ENCODE assay signal across 8 mouse cellular contexts in the genomic region with DNA sequence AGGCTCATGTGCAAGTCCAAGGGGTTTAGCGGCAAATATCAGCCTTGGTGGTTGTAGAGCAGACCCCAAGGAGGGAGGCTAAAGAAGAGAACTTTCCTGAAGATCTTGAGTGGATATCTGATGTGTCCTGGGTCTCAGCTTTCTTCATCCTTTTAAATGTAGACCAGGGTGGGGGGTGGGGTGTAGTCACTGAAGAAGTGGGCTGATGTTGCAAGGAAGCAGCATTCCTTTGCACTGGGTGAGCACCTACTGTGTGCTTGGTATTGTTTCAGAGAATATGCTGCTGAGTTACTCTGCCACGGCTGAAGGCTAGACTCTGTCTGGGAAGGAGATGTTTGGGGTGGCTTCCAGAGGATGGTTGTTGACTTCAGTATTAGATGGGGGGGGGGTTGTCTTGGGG. TPM values are rescaled to one million over a fixed set of nuclear protein-coding genes. Genes with fewer than 3 reads are reported as not detected.
DNase-seq lines count a peak whose midpoint lies in the region; ATAC-seq and TF ChIP-seq lines count a peak whose summit lies in the region.

No protein-coding gene starts in this region.

- H3K9ac ChIP-seq in kidney, postnatal 0 days (ENCODE audit: low read depth, low read length), result peak overlapping the region; percentile 65
- no peak overlapping the region for H3K9ac ChIP-seq in hindbrain, postnatal 0 days (replicated peaks; ENCODE audit: low read length)

- H3K79me2 ChIP-seq in myocyte (ENCODE audit: control insufficient read depth, insufficient read depth), result peaks cover 5% of the 10 kb centered on the region

- no peaks in the 10 kb centered on the region for H3K9me3 ChIP-seq in kidney, postnatal 0 days (replicated peaks; ENCODE audit: low read length)
- no peaks in the 10 kb centered on the region for H3K9me3 ChIP-seq in embryonic facial prominence, embryonic 10.5 days
- H3K9me3 ChIP-seq in hindbrain, postnatal 0 days (ENCODE audit: low read length), result no peaks in the 10 kb centered on the region

- no peaks in the 10 kb centered on the region for H3K27me3 ChIP-seq in kidney, postnatal 0 days (ENCODE audit: insufficient read depth, low read length)
- no peaks in the 10 kb centered on the region for H3K27me3 ChIP-seq in embryonic facial prominence, embryonic 10.5 days (replicated peaks; ENCODE audit: low read depth, poor library complexity, severe bottlenecking)
- no peaks in the 10 kb centered on the region for H3K27me3 ChIP-seq in hindbrain, postnatal 0 days (ENCODE audit: insufficient read depth, low read length)
- H3K27me3 ChIP-seq in myocyte (ENCODE audit: control insufficient read depth, insufficient read depth, insufficient read length), result no peaks in the 10 kb centered on the region

- ATAC-seq in kidney, postnatal 0 days (replicated peaks; ENCODE audit: low FRiP score, low read depth), result no peak
- no peak for ATAC-seq in hindbrain, postnatal 0 days

- H3K27ac ChIP-seq in kidney, postnatal 0 days, result peak overlapping the region; percentile 77
- H3K27ac ChIP-seq in embryonic facial prominence, embryonic 10.5 days (replicated peaks), result peak overlapping the region; percentile 87
- H3K27ac ChIP-seq in hindbrain, postnatal 0 days, result no peak overlapping the region

- TF ChIP-seq POLR2A in myocyte (IDR thresholded peaks at IDR 0.05; ENCODE audit: insufficient read length, low read depth), result no peak

- H3K4me1 ChIP-seq in kidney, postnatal 0 days (replicated peaks; ENCODE audit: insufficient read depth, low read length), result peaks cover 30% of the 10 kb centered on the region
- H3K4me1 ChIP-seq in embryonic facial prominence, embryonic 10.5 days, result peaks cover 40% of the 10 kb centered on the region
- peaks cover 12% of the 10 kb centered on the region for H3K4me1 ChIP-seq in hindbrain, postnatal 0 days (ENCODE audit: insufficient read depth, low read length)

- TF ChIP-seq CTCF in kidney, postnatal 0 days (IDR thresholded peaks at IDR 0.05; ENCODE audit: low read depth), result no peak
- TF ChIP-seq CTCF in hindbrain, postnatal 0 days (IDR thresholded peaks at IDR 0.05; ENCODE audit: low read depth), result no peak

- peak overlapping the region; percentile 69 for H3K4me2 ChIP-seq in kidney, postnatal 0 days (ENCODE audit: low read length)
- peak overlapping the region; percentile 66 for H3K4me2 ChIP-seq in hindbrain, postnatal 0 days (ENCODE audit: low read depth, low read length)
- peak overlapping the region; percentile 95 for H3K4me2 ChIP-seq in myocyte (ENCODE audit: low read depth)

- no peak for DNase-seq in kidney, postnatal 0 days (ENCODE audit: low spot score)
- no peak for DNase-seq in kidney, adult 18-20 months
- DNase-seq in embryonic facial prominence, embryonic 10.5 days (ENCODE audit: low spot score), result no peak
- DNase-seq in hindbrain, postnatal 0 days (ENCODE audit: low spot score), result no peak
- no peak for DNase-seq in adrenal gland, postnatal 4 days (ENCODE audit: low spot score in 2 of 2)
- DNase-seq in frontal cortex, postnatal 36 days (ENCODE audit: low spot score in 2 of 2), result no peak
- no peak for DNase-seq in yolk sac, embryonic 10.5 days (ENCODE audit: low spot score)

- H3ac ChIP-seq in myocyte (ENCODE audit: control insufficient read depth, insufficient read length), result no peak overlapping the region

- 76% methylated on average over 2 of the region's 2 CpGs for WGBS in kidney, postnatal 0 days
- WGBS in embryonic facial prominence, embryonic 10.5 days, result 66% methylated on average over 2 of the region's 2 CpGs
- WGBS in hindbrain, postnatal 0 days, result 60% methylated on average over 2 of the region's 2 CpGs

- H3K36me3 ChIP-seq in kidney, postnatal 0 days (ENCODE audit: insufficient read depth, low read length), result no peaks in the 10 kb centered on the region
- peaks cover 2% of the 10 kb centered on the region for H3K36me3 ChIP-seq in embryonic facial prominence, embryonic 10.5 days (replicated peaks)
- H3K36me3 ChIP-seq in hindbrain, postnatal 0 days (ENCODE audit: insufficient read depth, low read length), result no peaks in the 10 kb centered on the region
- no peaks in the 10 kb centered on the region for H3K36me3 ChIP-seq in myocyte (ENCODE audit: control insufficient read depth, insufficient read depth)

- peak overlapping the region; percentile 39 for H3K4me3 ChIP-seq in kidney, postnatal 0 days (replicated peaks; ENCODE audit: low read depth, low read length)
- peak overlapping the region; percentile 60 for H3K4me3 ChIP-seq in embryonic facial prominence, embryonic 10.5 days
- H3K4me3 ChIP-seq in hindbrain, postnatal 0 days (ENCODE audit: low read length), result peak overlapping the region; percentile 28; the same call in 1 of the 2 replicates
- H3K4me3 ChIP-seq in myocyte, result peak overlapping the region; percentile 23

TF ChIP-seq in myocyte, 11 proteins besides CTCF, POLR2A, EP300 and RAD21:
- TF ChIP-seq CEBPB (IDR thresholded peaks at IDR 0.05; ENCODE audit: insufficient read depth, poor library complexity, severe bottlenecking) (no peak), TCF12 (IDR thresholded peaks at IDR 0.05; ENCODE audit: insufficient read depth, poor library complexity, severe bottlenecking) (no peak), POLR2AphosphoS2 (IDR thresholded peaks at IDR 0.05; ENCODE audit: insufficient read length, low read depth) (no peak), MYOG (IDR thresholded peaks at IDR 0.05; ENCODE audit: control insufficient read depth in 1 of 3, insufficient read depth in 1 of 3, insufficient read length in 2 of 3, low read depth in 2 of 3) (no peak), USF1 (IDR thresholded peaks at IDR 0.05; ENCODE audit: low read depth) (no peak), MAX (IDR thresholded peaks at IDR 0.05; ENCODE audit: low read depth) (no peak), SRF (IDR thresholded peaks at IDR 0.05; ENCODE audit: control insufficient read depth, insufficient read length, low read depth) (no peak), MYOD1 (IDR thresholded peaks at IDR 0.05; ENCODE audit: control insufficient read depth in 1 of 3, insufficient read length in 2 of 3, low read depth in 2 of 3) (no peak), REST (IDR thresholded peaks at IDR 0.05; ENCODE audit: insufficient read depth, insufficient read length) (no peak), TCF3 (IDR thresholded peaks at IDR 0.05; ENCODE audit: insufficient read length, low read depth) (no peak), E2F4 (IDR thresholded peaks at IDR 0.05; ENCODE audit: insufficient read depth) (no peak)
TF ChIP-seq in myocyte: peak in this region for 0.

RNA-seq across cellular contexts. Expression of a gene that starts 0.7 kb away (rescaled TPM):
- 199 and 202 TPM in 2 replicates for polyA plus RNA-seq in kidney, postnatal 0 days (2015; fragmentation: Nextera tagmentation; extraction: Ambion mirVana)
- polyA plus RNA-seq in embryonic facial prominence, embryonic 10.5 days (2016; fragmentation: Nextera tagmentation; extraction: Ambion mirVana), result 325 and 335 TPM in 2 replicates
- 55.0 and 63.4 TPM in 2 replicates for total RNA-seq in hindbrain, postnatal 0 days (2014; rRNA removed)
- polyA plus RNA-seq in hindbrain, postnatal 0 days (2015; fragmentation: Nextera tagmentation; extraction: Ambion mirVana), result 69.3 and 71.5 TPM in 2 replicates
- polyA plus RNA-seq in myocyte (2012; fragmentation: generic; extraction: Trizol), result 858 TPM
- 100 to 1,000 TPM; 198 to 200 TPM for total RNA-seq in adrenal gland, postnatal 4 days (2021)

RNA-seq across cellular contexts. Expression of a gene that starts 3.5 kb away (rescaled TPM):
- polyA plus RNA-seq in kidney, postnatal 0 days (2015; fragmentation: Nextera tagmentation; extraction: Ambion mirVana), result 21.4 and 24.9 TPM in 2 replicates
- 32.0 and 35.3 TPM in 2 replicates for polyA plus RNA-seq in embryonic facial prominence, embryonic 10.5 days (2016; fragmentation: Nextera tagmentation; extraction: Ambion mirVana)
- 17.9 and 22.2 TPM in 2 replicates for total RNA-seq in hindbrain, postnatal 0 days (2014; rRNA removed)
- polyA plus RNA-seq in hindbrain, postnatal 0 days (2015; fragmentation: Nextera tagmentation; extraction: Ambion mirVana), result 11.8 and 12.3 TPM in 2 replicates
- 13.4 TPM for polyA plus RNA-seq in myocyte (2012; fragmentation: generic; extraction: Trizol)
- 10 to 100 TPM; 31.7 to 38.1 TPM for total RNA-seq in adrenal gland, postnatal 4 days (2021)
